Mouse (Mus musculus) hindbrain, embryonic 14.5 days (tissue): ENCODE results near the gene Ccr7. TPM values are rescaled to one million over a fixed set of nuclear protein-coding genes. Genes with fewer than 3 reads are reported as not detected.

Experiments used
- ATAC-seq: fragments of 200-750 bp; cut with Nextera tagmentation; 2 replicates; pipeline ENCODE4 v1.8.0; 2017; ENCODE audit warnings: moderate number of reproducible peaks, mild to moderate bottlenecking, moderate TSS enrichment, moderate library complexity; ENCODE audit not compliant: low FRiP score
- DNase-seq: peaks from one replicate; pipeline ENCODE4 v3.0.0-alpha.2; 2015; ENCODE audit warnings: low spot score
- H3K27ac ChIP-seq: fragments of 300-500 bp; sonication (generic); 2 replicates; pipeline ENCODE4 v1.5.1; 2014; ENCODE audit warnings: mild to moderate bottlenecking, moderate library complexity
- H3K27me3 ChIP-seq: fragments of 300-500 bp; sonication (generic); 2 replicates; pipeline ENCODE4 v1.6.1; 2014; ENCODE audit warnings: mild to moderate bottlenecking, low read length, mixed read lengths; ENCODE audit not compliant: control insufficient read depth, insufficient read depth
- H3K36me3 ChIP-seq: fragments of 300-500 bp; sonication (generic); replicated peaks from 2 replicates; pipeline ENCODE4 v1.6.1; 2014; ENCODE audit not compliant: control insufficient read depth, insufficient read depth
- H3K4me1 ChIP-seq: fragments of 300-500 bp; sonication (generic); replicated peaks from 2 replicates; pipeline ENCODE4 v1.6.1; 2014; ENCODE audit warnings: antibody characterized with exemption, low read length, mixed read lengths; ENCODE audit not compliant: control insufficient read depth, insufficient read depth
- H3K4me2 ChIP-seq: fragments of 300-500 bp; sonication (generic); replicated peaks from 2 replicates; pipeline ENCODE4 v1.6.1; 2014; ENCODE audit warnings: mild to moderate bottlenecking, moderate library complexity
- H3K4me3 ChIP-seq: fragments of 300-500 bp; sonication (generic); replicated peaks from 2 replicates; pipeline ENCODE4 v1.5.1; 2014; ENCODE audit warnings: mild to moderate bottlenecking, low read length
- H3K9ac ChIP-seq: fragments of 300-500 bp; sonication (generic); 2 replicates; pipeline ENCODE4 v1.6.1; 2014
- H3K9me3 ChIP-seq: fragments of 300-500 bp; sonication (generic); 2 replicates; pipeline ENCODE4 v1.6.1; 2016; ENCODE audit warnings: low read length; ENCODE audit not compliant: control insufficient read depth
- WGBS: fragments of 180-500 bp; shearing (Covaris S2); extraction: QIAGEN DNeasy Blood & Tissue Kit; methylation state at CpG from one replicate; pipeline ENCODE4 v1.1.7; 2014; 5-methylcytosine and 5-hydroxymethylcytosine counted together
- polyA plus RNA-seq: library from polyadenylated mRNA; unstranded; fragments of >200 nt; fragmentation: Nextera tagmentation; extraction: Ambion mirVana; gene quantifications from 2 replicates; pipeline ENCODE4 v1.2.1, GENCODE M21; 2014

The Ccr7 gene
- polyA plus RNA-seq, 1 experiment from 2014 or later: not detected

GRCm38 (mm10) chr11:99102575-99103270, 52.2 kb downstream of the Ccr7 start:
- Histone ChIP-seq H3K4me2 (no peak overlapping the region), H3K27me3 (no peaks in the 10 kb centered on the region), H3K9me3 (no peaks in the 10 kb centered on the region), H3K27ac (no peak overlapping the region), H3K4me3 (no peak overlapping the region), H3K4me1 (no peaks in the 10 kb centered on the region), H3K36me3 (no peaks in the 10 kb centered on the region), H3K9ac (no peak overlapping the region)
- no peak for ATAC-seq
- no peak for DNase-seq
- 85% methylated on average over 9 of the region's 9 CpGs for WGBS

- H3K4me3 ChIP-seq: no peak overlapping the region
- WGBS: 86% methylated on average over 8 of the region's 8 CpGs
Measured at GRCm38 (mm10) chr11:99101693-99102092, 53.2 kb downstream of the Ccr7 start.

GRCm38 (mm10) chr11:99100215-99100614, 54.7 kb downstream of the Ccr7 start:
- Histone ChIP-seq H3K4me2 (no peak overlapping the region), H3K27ac (no peak overlapping the region), H3K4me1 (no peaks in the 10 kb centered on the region), H3K9ac (no peak overlapping the region), H3K9me3 (no peaks in the 10 kb centered on the region), H3K27me3 (no peaks in the 10 kb centered on the region), H3K4me3 (no peak overlapping the region), H3K36me3 (no peaks in the 10 kb centered on the region)
- ATAC-seq: no peak
- no peak for DNase-seq
- WGBS: 86% methylated on average over 5 of the region's 5 CpGs

More at GRCm38 (mm10) chr11:99101693-99102092, 53.2 kb downstream of the Ccr7 start:
- Histone ChIP-seq H3K9me3 (no peaks in the 10 kb centered on the region), H3K4me2 (no peak overlapping the region), H3K9ac (no peak overlapping the region), H3K27me3 (no peaks in the 10 kb centered on the region), H3K36me3 (no peaks in the 10 kb centered on the region), H3K27ac (no peak overlapping the region), H3K4me1 (no peaks in the 10 kb centered on the region)
- DNase-seq: no peak
- no peak for ATAC-seq

GRCm38 (mm10) chr11:99099516-99099915, 55.4 kb downstream of the Ccr7 start:
- Histone ChIP-seq H3K9ac (no peak overlapping the region), H3K27ac (no peak overlapping the region), H3K4me3 (no peak overlapping the region), H3K9me3 (no peaks in the 10 kb centered on the region), H3K4me2 (no peak overlapping the region), H3K4me1 (no peaks in the 10 kb centered on the region), H3K36me3 (no peaks in the 10 kb centered on the region), H3K27me3 (no peaks in the 10 kb centered on the region)
- no peak for DNase-seq
- ATAC-seq: no peak
- 84% methylated on average over 7 of the region's 7 CpGs for WGBS

- WGBS: 92% methylated on average over 9 of the region's 9 CpGs
- no peak for ATAC-seq
- Histone ChIP-seq H3K9ac (no peak overlapping the region), H3K27ac (no peak overlapping the region), H3K27me3 (no peaks in the 10 kb centered on the region), H3K36me3 (no peaks in the 10 kb centered on the region), H3K9me3 (no peaks in the 10 kb centered on the region), H3K4me1 (no peaks in the 10 kb centered on the region), H3K4me3 (no peak overlapping the region), H3K4me2 (no peak overlapping the region)
- DNase-seq: no peak
Measured at GRCm38 (mm10) chr11:99098924-99099323, 56.0 kb downstream of the Ccr7 start.

GRCm38 (mm10) chr11:99096996-99097774, 57.7 kb downstream of the Ccr7 start:
- Histone ChIP-seq H3K4me1 (no peaks in the 10 kb centered on the region), H3K36me3 (no peaks in the 10 kb centered on the region), H3K9ac (no peak overlapping the region), H3K4me3 (no peak overlapping the region), H3K9me3 (no peaks in the 10 kb centered on the region), H3K27me3 (no peaks in the 10 kb centered on the region), H3K4me2 (no peak overlapping the region), H3K27ac (no peak overlapping the region)
- DNase-seq (no peak), ATAC-seq (no peak)
- WGBS: 76% methylated on average over 8 of the region's 8 CpGs

GRCm38 (mm10) chr11:99096417-99096816, 58.5 kb downstream of the Ccr7 start:
- no peaks in the 10 kb centered on the region for H3K27me3 ChIP-seq
- H3K27ac ChIP-seq: no peak overlapping the region
- no peaks in the 10 kb centered on the region for H3K4me1 ChIP-seq
- ATAC-seq (no peak), DNase-seq (no peak)
- H3K4me3 ChIP-seq: no peak overlapping the region
- 85% methylated on average over 4 of the region's 4 CpGs for WGBS
- no peaks in the 10 kb centered on the region for H3K36me3 ChIP-seq
- no peak overlapping the region for H3K9ac ChIP-seq
- H3K9me3 ChIP-seq: no peaks in the 10 kb centered on the region
- no peak overlapping the region for H3K4me2 ChIP-seq

- no peak overlapping the region for H3K9ac ChIP-seq
- no peak for ATAC-seq
- no peaks in the 10 kb centered on the region for H3K4me1 ChIP-seq
- H3K9me3 ChIP-seq: no peaks in the 10 kb centered on the region
- no peak overlapping the region for H3K4me3 ChIP-seq
- H3K36me3 ChIP-seq: no peaks in the 10 kb centered on the region
- WGBS: 83% methylated on average over 4 of the region's 4 CpGs
- H3K27ac ChIP-seq: no peak overlapping the region
- no peaks in the 10 kb centered on the region for H3K27me3 ChIP-seq
- H3K4me2 ChIP-seq: no peak overlapping the region
- no peak for DNase-seq
Measured at GRCm38 (mm10) chr11:99095759-99096158, 59.1 kb downstream of the Ccr7 start.

- H3K27ac ChIP-seq: no peak overlapping the region
- no peak for DNase-seq
- H3K4me3 ChIP-seq: no peak overlapping the region
- H3K36me3 ChIP-seq: no peaks in the 10 kb centered on the region
- no peak overlapping the region for H3K4me2 ChIP-seq
- no peak for ATAC-seq
- no peaks in the 10 kb centered on the region for H3K27me3 ChIP-seq
- H3K9ac ChIP-seq: no peak overlapping the region
- H3K9me3 ChIP-seq: no peaks in the 10 kb centered on the region
- no peaks in the 10 kb centered on the region for H3K4me1 ChIP-seq
- WGBS: 61% methylated on average over 2 of the region's 2 CpGs
Measured at GRCm38 (mm10) chr11:99094911-99095676, 59.8 kb downstream of the Ccr7 start.
